Mouse (Mus musculus) kidney, adult 2 months (tissue): ENCODE data around the gene Klk8.

Source experiments
- CTCF ChIP-seq: fragments of 200-500 bp; conservative IDR thresholded peaks from 2 replicates; pipeline ENCODE4 v1.5.1; 2011; ENCODE audit warnings: low read depth, mild to moderate bottlenecking, control low read depth, low read length, moderate library complexity, mixed read lengths; ENCODE audit not compliant: insufficient read depth, insufficient read length
- POLR2A ChIP-seq: fragments of 200-500 bp; IDR thresholded peaks from one replicate; pipeline ENCODE4 v1.6.1; 2011; ENCODE audit warnings: low read depth, low read length, control low read depth

DNA sequence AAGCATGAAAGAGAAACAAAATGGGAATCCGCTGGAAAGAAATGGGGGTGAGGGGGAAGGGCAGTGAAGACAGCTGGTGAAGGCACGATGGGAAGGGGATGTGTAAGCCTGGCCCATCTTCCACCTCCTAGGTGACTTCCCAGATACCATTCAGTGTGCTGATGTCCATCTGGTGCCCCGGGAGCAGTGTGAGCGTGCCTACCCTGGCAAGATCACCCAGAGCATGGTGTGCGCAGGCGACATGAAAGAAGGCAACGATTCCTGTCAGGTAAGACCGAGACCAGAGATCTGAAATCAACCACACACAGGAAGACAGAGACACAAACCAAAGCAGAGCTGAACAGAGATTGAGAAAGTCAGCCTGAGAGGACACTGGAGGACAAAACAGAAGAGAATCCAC lies 31.6 kb downstream of the Klk8 start:
- no peak for TF ChIP-seq CTCF
- no peak for TF ChIP-seq POLR2A
